Mouse (Mus musculus) thymus, postnatal 4 days (tissue): ENCODE measurements around the gene Polr3b.
A peak's percentile ranks its signal among the peaks of the same experiment; 100 is the strongest.

Experiments used
- DNase-seq: peaks from one replicate; pipeline ENCODE4 v3.0.0; 2021

The Polr3b gene

DNA sequence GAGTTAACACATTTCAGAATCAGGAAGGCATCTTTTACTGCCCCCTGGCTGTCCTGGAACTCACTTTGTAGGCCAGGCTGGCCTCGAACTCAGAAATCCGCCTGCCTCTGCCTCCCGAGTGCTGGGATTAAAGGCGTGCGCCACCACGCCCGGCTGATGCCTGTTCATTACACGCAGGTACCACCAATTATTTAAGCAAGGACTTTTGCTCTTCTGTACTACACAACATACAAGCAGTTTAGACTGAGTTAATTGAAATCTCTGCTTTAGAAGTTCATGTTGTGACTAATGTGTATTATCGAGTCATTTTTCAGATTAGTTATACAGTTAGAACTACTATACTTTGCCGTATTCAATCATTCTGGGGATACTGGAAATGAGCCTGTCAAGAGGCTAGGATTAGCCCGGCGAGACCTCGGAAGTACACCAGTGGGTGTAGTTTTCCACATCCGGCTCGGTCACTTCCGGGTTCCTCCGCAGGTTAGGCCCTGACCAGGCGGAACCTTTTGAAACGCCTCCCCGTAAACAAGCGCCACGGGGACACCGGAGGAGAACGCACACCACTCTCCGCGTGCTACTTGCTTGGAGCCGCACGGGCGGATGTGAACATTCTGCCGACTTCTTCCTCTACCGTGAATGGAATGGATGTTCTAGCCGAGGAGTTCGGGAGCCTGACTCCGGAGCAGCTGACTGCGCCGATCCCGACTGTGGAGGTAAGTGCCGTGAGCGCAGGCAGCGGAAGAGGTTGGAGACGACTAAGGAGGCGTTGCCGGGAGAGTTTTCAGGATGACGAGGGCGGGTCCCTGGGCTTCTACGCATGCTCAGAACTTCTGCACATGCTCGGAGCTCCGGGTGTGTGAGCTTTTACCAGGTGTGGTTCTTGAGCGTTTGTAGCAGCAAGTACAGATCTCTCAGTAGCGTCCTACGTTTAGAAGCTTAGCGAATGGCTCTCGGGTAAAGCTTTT, at the start of gene Polr3b:
Gene Polr3b (plus strand): TSS at position 467 of the 965 bp plus-strand sequence.
- DNase-seq = peak; percentile 91

DNA sequence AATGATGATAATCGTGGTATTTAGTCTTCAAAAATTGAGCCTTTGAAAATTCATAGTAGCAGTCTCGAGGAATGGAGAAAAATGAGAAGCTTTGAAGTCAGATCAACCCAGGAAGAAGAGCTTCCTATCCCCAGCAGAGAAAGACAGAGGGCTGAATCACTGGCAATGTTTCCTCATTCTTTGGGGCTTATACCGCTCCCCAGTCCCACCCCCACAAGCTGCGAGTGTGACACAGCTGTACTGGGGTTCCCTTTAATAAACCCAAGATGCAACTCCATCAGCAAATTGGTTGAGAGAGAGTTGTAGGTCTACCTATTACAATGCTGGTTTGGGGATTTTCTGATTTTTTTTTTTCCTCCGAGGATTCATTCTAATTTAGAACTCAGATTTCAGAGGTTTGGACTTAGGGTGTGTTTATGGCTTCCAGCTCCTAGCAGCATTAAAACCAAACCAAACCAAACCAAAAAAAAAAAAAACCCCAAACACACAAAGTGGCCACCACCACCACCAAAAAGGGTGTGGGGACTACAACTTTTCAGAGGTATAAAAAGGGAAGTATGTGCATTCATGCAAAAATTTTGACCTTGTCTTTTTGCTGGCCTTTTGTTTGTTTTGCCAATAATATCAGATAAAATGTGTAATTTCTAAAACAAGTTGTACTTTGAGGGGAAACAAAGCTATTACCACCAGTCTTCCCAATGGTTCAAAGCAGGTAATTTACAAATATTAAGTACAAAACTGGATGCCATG, 48.2 kb upstream of the Polr3b start:
- no peak for DNase-seq

DNA sequence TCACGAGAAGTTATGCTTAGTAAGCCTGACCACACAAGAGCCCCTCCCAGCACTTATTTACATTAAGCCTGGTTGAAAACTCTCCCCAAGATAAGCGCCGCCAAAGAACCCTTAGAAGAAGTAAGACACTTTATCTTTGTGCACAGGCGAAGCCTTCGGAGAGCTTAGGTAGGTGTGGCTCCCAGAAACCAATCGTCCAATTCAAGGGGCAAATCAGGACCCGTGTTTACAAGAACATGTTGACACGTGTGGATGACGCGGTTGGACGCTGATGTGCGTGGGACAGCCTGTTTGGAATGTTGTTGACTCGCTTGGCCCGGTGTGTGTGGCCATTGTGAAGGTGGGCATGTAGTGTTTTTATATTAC, 46.1 kb upstream of the Polr3b start:
- no peak for DNase-seq

DNA sequence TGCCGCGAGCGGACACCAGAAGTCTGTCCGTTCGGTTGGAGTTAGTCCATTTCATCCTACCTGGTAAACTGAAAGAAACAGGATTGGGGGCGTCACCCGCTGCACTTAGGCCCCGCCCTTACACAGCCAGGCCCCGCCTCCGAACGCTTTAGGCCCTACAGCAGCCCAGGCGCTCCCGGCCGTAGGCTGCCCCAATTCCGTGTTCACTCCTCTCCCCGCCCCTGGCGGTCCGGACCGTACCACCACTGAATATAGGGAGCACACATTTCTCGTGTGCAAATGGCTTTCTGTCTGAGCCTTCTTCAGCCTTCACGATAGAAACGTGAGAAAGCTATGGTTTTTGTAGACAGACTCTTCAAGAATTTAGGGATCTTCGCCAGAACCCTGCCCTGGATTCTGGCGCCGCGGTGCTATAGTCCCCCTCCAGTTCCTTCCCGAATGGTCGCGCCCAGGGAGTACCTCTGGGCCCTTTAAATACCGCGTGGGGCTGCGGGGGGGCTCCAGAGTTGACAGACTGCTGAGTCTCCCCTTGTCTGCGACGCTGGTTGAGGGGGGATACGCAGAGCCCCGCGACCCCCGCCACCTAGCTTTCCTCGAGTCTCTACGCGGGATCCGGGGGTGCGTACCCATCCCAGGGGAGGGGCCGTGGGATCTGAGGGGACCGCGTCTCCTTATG, 45.6 kb upstream of the Polr3b start, which contains the start of gene Tcp11l2:
Gene Tcp11l2 (plus strand): TSS at position 232 of the 676 bp plus-strand sequence.
- DNase-seq = peak; percentile 95

DNA sequence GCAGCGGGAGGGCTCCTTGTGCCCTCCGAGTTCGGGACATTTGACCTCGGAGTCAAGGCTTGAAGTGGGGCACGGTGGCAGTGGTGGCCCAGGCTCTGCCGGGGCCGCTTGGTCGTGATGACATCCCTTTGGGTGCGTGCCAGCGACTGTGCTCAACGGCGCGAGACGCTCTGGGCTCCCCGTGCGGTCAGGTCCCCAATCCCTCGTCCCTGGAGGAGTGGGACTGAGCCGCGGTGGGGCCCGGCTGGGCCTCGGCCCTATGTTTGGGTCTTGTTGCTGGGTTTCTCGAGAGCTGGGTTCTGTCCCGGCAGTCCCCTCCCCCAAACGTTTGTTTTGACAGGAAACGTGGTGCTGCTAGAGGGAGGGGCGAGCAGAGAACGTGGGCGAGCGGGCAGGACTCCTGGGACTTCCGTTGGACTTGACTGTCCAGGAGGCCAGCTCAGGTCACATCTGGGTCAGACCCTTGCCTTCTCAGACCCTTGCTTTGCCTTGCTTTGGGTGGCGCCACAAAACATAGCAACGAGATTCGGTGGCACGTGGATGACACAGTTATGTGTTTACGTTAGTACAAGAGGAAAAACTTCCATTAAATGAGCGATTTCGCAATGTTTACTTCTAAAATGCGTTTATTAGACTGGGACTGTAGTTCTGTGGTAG, 44.9 kb upstream of the Polr3b start:
- peak; percentile 77 for DNase-seq

DNA sequence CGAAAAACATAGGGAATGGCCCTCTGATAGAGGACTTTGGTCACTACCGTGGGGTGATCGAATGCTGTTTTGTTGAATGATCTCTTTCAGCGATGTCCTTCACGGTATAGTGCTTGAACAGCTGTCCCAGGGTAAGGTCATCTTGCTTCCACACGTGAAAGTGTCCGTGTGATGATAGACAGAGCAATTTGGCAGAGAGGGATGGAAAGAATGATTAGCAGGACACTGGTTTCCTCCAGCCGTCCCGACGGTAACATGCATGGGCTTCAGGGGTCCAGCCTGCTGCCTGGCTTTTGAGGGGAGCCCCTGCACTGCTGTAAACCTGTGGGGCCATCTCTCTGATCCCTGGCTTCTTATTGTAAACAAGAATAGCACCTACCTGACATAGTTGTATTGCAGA, 43.4 kb upstream of the Polr3b start:
- DNase-seq = no peak

DNA sequence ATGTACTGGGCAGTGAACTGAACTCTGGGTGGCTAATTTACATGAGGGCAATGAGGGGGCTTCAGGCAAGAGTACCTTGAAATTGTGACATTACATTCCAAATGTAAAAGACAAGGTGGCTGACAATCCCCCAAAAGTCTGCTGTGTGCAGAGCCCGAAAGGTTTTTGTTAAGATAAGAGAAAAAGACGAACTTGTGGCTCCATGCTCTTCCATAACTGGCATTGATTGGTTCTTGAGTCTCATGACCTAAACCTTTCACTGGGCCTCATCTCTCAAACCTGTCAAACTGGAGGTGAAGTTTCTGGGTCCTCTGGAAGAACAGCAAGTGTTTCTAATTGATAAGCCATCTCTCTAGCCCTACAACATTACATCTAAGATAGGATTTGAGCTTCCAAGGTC, 42.6 kb upstream of the Polr3b start:
- no peak for DNase-seq

DNA sequence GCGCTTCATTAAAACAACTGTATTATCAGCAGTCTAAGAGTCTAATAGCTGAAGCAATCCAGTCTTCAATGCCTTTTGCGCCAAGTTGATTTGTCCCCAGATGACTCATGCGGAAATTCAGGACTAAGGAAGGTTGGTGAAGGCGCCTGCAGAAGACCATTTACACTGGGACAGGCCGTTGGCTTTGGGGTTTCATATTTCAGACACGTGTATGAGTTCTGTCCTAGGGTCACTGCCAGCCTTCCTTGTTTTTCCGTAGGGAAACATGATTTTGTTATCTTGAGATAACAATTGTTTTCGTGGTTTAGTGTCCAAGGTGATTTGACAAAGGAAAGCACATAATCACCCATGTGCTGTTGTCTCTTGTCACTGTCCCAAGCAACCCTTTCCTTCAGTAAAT, 40.9 kb upstream of the Polr3b start:
- no peak for DNase-seq

DNA sequence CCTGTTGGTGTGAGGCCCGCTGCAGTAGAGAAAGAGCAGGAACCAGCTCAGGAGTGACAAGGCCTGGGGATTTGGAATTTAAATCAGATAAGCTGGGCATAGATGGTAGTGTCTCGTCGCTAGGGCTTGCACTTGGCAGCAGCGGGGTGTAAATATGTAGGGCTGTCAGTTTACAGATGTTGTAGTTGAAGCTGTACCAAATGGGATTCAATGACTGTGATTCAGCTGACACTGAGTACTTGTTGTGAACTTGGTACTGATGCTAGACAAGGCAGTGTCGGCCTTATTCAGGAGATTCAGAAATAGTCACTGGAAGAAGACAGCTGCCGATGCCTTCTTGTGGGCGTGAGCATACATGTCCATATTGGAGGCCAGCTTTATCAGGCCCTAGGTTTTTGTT, 39.9 kb upstream of the Polr3b start:
- no peak for DNase-seq

DNA sequence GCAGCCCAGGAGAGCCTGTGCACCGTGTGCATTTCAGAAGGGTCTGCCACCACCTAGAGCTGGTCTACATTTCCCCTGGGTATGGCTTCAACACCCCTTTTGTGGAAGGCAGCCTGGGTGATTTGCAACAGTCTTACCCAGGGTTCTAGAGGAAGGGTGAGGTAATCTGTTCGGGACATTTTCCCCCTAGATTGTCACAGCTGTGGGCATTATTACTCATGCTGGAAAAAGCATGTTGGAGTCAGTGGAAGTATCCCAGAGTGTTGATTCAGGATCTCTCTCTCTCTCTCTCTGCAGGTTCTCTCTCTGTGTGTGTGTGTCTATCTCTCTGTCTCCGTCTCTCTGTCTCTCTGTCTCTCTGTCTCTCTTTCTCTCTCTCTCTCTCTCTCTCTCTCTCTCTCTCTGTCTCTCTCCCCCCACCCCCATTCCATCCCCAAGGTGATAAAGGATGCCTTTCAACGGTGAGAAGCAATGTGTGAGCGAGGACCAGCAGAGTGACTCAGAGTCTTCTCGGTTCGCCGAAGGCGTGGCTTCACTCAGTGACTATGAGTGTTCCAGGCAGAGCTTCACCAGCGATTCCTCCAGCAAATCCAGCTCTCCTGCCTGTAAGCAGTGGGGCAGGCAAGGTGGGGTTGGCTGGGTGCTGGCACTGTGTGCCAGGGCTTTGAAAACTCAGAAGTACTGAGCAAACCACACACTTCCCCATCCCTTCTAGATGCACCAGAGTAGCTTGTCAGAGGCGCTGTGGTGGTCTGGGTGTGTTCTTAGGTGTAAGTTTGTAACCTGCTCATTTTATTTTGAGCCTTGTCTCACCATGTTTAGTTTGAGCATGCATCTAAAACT, 37.4 kb upstream of the Polr3b start:
- peak; percentile 24 for DNase-seq

DNA sequence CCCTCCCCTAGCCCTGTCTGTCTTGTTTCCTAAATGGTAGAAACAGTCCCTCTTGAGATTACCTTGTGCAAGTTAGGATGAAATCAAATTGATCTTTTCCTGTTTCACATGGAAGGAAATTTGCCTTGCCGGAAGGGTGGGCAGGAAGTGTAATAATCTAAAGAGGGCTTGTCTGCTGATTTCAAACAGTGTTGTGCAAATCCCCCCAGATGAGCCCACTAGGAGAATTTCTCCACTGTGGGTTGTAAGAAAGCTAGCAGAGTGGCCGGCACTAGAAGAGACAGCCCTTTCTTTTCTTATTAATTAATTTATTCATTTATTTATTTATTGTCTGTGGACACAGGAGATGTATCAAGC, 36.8 kb upstream of the Polr3b start:
- DNase-seq = no peak

DNA sequence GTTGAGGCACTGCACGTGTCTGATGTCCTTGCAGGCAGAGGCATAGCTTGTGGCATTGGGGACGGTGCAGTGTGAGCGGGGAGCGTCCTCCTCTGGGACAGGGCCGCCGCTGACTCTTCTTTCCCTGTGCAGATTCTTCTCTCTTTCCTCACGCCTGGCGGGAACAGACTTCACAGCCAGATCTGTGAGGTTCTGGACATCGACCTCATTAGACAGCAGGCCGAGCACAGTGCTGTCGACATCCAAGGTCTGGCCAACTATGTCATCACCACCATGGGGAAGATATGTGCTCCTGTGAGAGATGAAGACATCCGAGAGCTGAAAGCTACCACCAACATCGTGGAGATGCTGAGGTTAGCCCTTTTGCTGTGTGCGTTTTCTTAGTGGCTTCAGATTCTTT, 31.1 kb upstream of the Polr3b start:
- no peak for DNase-seq

DNA sequence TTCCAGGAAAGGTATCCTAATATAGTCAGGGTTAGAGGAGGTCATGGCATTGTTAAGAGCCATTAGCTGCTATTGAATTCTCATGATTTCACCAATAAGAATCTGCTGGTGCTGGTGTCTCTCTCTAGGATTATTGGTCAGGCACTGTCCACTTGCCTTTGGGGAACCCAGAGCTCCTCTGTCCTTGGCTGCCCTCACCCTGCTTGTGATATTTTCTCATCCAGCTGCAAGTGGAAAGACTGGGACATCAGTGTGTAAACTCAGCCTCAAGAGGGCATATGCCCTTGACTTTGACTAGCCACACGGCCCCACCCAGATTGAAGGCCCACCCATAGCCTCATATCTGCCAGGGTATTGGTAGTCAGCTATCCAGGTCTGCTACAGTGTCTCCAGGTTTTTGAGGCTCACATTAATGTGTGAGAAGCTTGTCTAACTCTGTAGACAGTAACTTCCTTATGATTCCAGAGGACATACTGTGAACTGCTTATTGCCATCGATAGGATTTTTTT, 30.4 kb upstream of the Polr3b start:
- no peak for DNase-seq

DNA sequence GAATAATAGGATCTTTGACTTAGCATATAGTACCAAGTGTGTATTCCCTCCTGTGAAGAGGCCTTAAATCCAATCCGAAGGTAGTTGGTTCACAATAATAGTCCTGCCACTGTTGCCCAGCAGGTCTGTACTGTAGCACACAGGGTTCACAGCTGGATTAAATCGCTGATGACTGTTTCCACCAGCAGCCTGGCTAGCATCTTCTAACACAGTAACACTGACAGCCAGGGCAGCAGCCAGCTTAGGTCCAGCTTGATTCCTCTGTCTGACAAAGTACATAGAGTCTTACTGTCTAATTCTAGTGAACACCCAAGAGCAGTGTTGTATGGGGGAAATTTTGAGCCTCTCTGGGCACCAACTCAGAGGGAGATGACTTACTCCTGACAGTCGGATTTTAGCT, 29.3 kb upstream of the Polr3b start:
- DNase-seq = no peak

DNA sequence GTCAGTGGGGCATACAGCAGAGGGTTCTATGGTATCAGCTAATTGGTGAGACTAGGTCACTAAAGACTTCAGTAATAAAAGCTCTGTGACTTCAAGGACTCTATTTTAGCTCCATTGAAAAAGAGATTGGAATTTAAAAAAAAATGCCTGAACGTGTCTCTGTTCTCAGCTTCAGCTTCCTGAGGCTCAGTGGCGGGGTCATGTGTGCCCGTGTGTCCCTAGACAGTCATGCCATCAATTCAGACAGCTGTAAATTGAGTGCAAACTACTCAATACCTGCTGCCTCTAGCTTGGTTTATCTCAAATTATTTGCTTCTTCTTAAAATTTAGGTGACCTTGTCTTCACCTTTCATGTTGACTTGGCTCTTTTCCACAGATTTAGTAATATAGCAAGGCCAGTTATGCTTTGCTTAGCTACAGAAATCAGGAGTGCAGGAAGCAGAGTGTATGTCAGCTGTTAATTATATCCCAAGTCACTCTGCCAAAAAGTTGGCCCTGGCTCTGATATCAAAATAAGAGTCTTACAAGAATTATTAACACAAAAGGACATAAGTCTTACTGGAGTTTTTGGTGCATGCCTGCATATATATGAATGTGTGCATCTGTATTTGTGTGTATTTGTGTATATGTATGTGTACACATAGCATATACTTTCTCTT, 24.8 kb upstream of the Polr3b start:
- DNase-seq = no peak

DNA sequence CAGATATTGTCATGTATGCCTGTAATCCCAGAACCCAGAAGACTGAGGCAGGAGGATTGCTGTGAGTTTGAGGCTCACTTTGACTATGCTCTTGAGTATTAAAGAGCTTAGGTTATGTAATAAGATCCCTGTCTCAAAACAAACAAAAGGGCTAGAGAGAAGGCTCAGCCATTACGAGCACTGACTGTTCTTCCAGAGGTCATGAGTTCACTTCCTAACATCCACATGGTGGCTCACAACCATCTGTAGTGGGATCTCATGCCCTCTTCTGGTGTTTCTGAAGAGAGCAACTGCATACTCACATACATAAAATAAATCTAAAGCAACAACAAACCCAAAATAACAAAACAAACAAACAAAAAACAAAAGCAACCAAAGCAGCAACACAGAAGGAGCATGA, 23.9 kb upstream of the Polr3b start:
- DNase-seq = no peak

DNA sequence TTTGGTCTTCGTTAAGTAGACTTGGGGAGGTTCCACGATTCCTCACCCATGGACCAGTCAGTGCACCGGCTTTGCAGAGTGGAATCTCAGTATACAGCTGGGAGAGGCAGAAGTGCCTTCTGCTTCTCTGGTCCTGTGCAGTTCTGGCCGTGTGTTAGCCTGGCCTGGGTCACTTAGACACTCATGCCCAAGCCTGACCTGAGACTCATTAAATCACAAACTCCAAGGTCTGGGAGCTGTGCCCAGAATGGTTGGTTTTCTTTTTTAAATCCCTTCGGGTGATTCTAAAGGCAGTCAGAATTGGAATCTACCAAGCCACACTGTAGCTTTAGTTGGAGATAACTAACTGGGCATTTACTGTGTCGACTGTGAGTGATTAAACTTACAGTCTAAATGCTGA, 22.0 kb upstream of the Polr3b start:
- no peak for DNase-seq

DNA sequence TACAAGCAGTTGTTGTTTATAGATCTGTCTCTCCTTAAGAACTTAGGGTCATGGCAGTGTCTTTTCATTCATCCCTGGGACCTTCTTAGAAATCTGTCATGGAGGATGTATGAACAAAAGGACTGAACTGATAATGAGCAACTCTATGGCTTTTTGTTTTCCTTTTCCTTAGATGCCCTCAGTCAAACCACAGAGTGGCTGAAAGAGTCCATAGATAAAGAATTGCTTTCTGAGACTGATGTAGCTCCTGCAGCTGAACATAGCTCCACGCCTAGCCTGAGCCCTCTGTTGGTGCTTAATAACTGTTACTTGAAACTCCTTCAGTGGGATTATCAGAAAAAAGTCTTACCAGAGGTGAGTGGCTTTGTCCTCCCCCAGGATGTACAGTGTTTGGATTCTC, 17.8 kb upstream of the Polr3b start:
- DNase-seq = no peak

DNA sequence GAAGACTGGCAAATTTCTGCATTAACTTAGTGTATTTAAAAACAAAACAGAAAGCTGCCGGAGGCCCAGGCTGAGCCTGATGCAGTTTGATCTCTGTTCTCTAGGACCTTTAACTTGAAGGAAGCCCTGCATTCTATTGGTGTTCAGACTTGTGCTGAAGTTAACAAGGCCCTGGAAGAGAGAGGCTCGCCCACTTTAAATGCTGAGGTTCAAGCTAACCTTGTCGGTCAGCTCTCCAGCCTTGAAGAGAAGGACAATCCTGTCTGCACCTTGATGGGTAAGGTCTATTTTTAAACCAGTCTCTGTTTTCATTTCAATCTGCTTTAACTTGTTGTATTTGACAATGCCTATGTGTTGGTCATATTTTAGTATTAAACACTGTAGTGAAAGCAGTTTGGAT, 13.7 kb upstream of the Polr3b start:
- DNase-seq = no peak

DNA sequence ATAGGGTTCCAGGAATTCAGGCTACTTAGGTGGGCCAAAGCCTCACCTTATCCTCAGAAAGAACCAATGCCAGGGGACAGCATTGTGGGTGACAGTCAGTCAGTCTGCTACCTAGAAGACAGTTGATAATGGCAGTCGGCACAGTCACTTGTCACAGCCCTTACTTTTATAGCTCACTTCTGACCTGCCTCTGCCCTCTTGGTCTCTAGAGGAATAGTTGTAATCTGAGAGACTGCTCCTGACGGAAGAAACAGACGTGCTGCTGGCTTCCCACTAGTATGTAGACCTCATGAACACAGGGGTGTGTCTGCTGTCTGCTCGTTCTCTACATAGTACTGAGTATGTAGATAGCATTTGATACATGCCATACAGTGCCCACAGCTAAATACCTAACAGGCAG, 11.8 kb upstream of the Polr3b start:
- DNase-seq = no peak

DNA sequence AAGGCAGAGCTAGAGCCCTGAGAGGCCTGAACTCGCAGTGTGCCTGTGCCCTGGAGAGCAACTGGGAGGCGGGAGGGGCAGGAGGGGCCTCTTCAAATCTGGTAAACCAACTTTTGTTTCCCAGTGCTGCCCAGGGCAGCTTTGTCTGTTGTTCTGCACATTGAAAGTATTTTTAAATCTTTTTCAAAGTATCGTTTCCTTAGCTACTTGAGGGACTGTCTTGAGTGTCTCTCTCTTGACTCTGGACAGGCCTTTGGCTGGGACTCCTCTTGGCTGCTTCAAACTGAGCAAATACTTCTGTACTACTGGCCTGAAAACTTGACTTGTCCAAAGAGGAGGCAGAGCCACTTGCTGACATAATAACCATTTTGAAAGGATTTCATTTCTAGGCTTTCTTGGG, 11.3 kb upstream of the Polr3b start:
- DNase-seq = no peak
